Mouse (Mus musculus): Measurements from ENCODE around the gene Taar2. TPM values are rescaled to one million over a fixed set of nuclear protein-coding genes. Genes with fewer than 3 reads are reported as not detected.

Taar2 gene
- polyA plus RNA-seq, 1 experiment from 2014 or later, result not detected

Other genes starting within 250 kb of the Taar2 start
- 171 and 214 TPM in 2 replicates for gene Rps12, start 151.3 kb upstream of the Taar2 start, polyA plus RNA-seq (2015; fragmentation: Nextera tagmentation; extraction: Ambion mirVana)
- gene Slc18b1, start 141.6 kb upstream of the Taar2 start, polyA plus RNA-seq (2015; fragmentation: Nextera tagmentation; extraction: Ambion mirVana), result 14.2 and 16.0 TPM in 2 replicates
- gene Vnn3, start 87.1 kb upstream of the Taar2 start, polyA plus RNA-seq (2015; fragmentation: Nextera tagmentation; extraction: Ambion mirVana), result 0.15 TPM in 1 of 2 replicates, not detected in the other
- gene Vnn1, start 43.9 kb upstream of the Taar2 start, polyA plus RNA-seq (2015; fragmentation: Nextera tagmentation; extraction: Ambion mirVana), result 0.60 and 0.97 TPM in 2 replicates
- gene Taar1, start 18.2 kb upstream of the Taar2 start, polyA plus RNA-seq (2015; fragmentation: Nextera tagmentation; extraction: Ambion mirVana), result not detected in 2 replicates
- not detected in 2 replicates for gene Taar3, start 11.0 kb downstream of the Taar2 start, polyA plus RNA-seq (2015; fragmentation: Nextera tagmentation; extraction: Ambion mirVana)
- not detected in 2 replicates for gene Taar4, start 21.9 kb downstream of the Taar2 start, polyA plus RNA-seq (2015; fragmentation: Nextera tagmentation; extraction: Ambion mirVana)
- gene Taar5, start 32.1 kb downstream of the Taar2 start, polyA plus RNA-seq (2015; fragmentation: Nextera tagmentation; extraction: Ambion mirVana), result not detected in 2 replicates
- not detected in 2 replicates for gene Taar6, start 47.1 kb downstream of the Taar2 start, polyA plus RNA-seq (2015; fragmentation: Nextera tagmentation; extraction: Ambion mirVana)
- not detected in 2 replicates for gene Taar7a, start 54.9 kb downstream of the Taar2 start, polyA plus RNA-seq (2015; fragmentation: Nextera tagmentation; extraction: Ambion mirVana)
- not detected in 2 replicates for gene Taar7b, start 61.4 kb downstream of the Taar2 start, polyA plus RNA-seq (2015; fragmentation: Nextera tagmentation; extraction: Ambion mirVana)
- gene Taar7d, start 88.7 kb downstream of the Taar2 start, polyA plus RNA-seq (2015; fragmentation: Nextera tagmentation; extraction: Ambion mirVana), result not detected in 2 replicates
- not detected in 2 replicates for gene Taar7e, start 99.0 kb downstream of the Taar2 start, polyA plus RNA-seq (2015; fragmentation: Nextera tagmentation; extraction: Ambion mirVana)
- gene Taar7f, start 110.9 kb downstream of the Taar2 start, polyA plus RNA-seq (2015; fragmentation: Nextera tagmentation; extraction: Ambion mirVana), result not detected in 2 replicates
- not detected in 2 replicates for gene Taar8a, start 137.9 kb downstream of the Taar2 start, polyA plus RNA-seq (2015; fragmentation: Nextera tagmentation; extraction: Ambion mirVana)
- not detected in 2 replicates for gene Taar8b, start 153.7 kb downstream of the Taar2 start, polyA plus RNA-seq (2015; fragmentation: Nextera tagmentation; extraction: Ambion mirVana)
- not detected in 2 replicates for gene Taar8c, start 163.3 kb downstream of the Taar2 start, polyA plus RNA-seq (2015; fragmentation: Nextera tagmentation; extraction: Ambion mirVana)
- not detected in 2 replicates for gene Taar9, start 171.0 kb downstream of the Taar2 start, polyA plus RNA-seq (2015; fragmentation: Nextera tagmentation; extraction: Ambion mirVana)
- gene Stx7, start 210.7 kb downstream of the Taar2 start, polyA plus RNA-seq (2015; fragmentation: Nextera tagmentation; extraction: Ambion mirVana), result 68.7 and 70.4 TPM in 2 replicates